Mouse (Mus musculus) C2C12 (cell line): ENCODE data around the gene Zfp663. TPM values are rescaled to one million over a fixed set of nuclear protein-coding genes. Genes with fewer than 3 reads are reported as not detected.

ENCODE experiments used
- H3K27me3 ChIP-seq: one replicate; pipeline ENCODE4 v1.6.1; 2011; ENCODE audit not compliant: control insufficient read depth, insufficient read depth, insufficient read length
- H3K36me3 ChIP-seq: one replicate; pipeline ENCODE4 v1.6.1; 2011; ENCODE audit not compliant: control insufficient read depth, insufficient read depth
- H3K4me3 ChIP-seq: one replicate; pipeline ENCODE4 v1.5.1; 2011; ENCODE audit warnings: mild to moderate bottlenecking, control low read depth; ENCODE audit not compliant: poor library complexity, insufficient read depth, severe bottlenecking
- H3K79me2 ChIP-seq: one replicate; pipeline ENCODE4 v1.6.1; 2011; ENCODE audit not compliant: control insufficient read depth, insufficient read depth
- H3K79me3 ChIP-seq: one replicate; pipeline ENCODE4 v1.6.1; 2011; ENCODE audit warnings: low read depth, control low read depth
- H3ac ChIP-seq: one replicate; pipeline ENCODE3; 2011; ENCODE audit warnings: low read depth; ENCODE audit not compliant: control insufficient read depth, insufficient read length
- CEBPB ChIP-seq: IDR thresholded peaks from one replicate; pipeline ENCODE4 v1.6.1; 2011; ENCODE audit warnings: low read depth, mild to moderate bottlenecking, control low read depth, moderate library complexity
- CTCF ChIP-seq: IDR thresholded peaks from one replicate; pipeline ENCODE4 v1.5.1; 2011; ENCODE audit not compliant: control insufficient read depth, insufficient read depth, insufficient read length
- FOSL1 ChIP-seq: IDR thresholded peaks from one replicate; pipeline ENCODE4 v1.8.0; 2011; ENCODE audit warnings: mild to moderate bottlenecking, low read length; ENCODE audit not compliant: poor library complexity, insufficient read depth, severe bottlenecking
- MAX ChIP-seq: IDR thresholded peaks from one replicate; pipeline ENCODE4 v1.6.1; 2011; ENCODE audit warnings: mild to moderate bottlenecking, control low read depth
- MYOD1 ChIP-seq: IDR thresholded peaks from one replicate; pipeline ENCODE4 v1.6.1; 2011; ENCODE audit warnings: low read depth; ENCODE audit not compliant: control insufficient read depth, insufficient read length
- MYOG ChIP-seq: IDR thresholded peaks from one replicate; pipeline ENCODE4 v1.6.1; 2011; ENCODE audit not compliant: control insufficient read depth, insufficient read length; ENCODE audit errors: extremely low read depth
- USF1 ChIP-seq: IDR thresholded peaks from one replicate; pipeline ENCODE4 v1.6.1; 2011; ENCODE audit warnings: low read depth, mild to moderate bottlenecking, control low read depth, moderate library complexity
- polyA plus RNA-seq: library from polyadenylated mRNA; unstranded; fragments of >200 nt; fragmentation: generic; extraction: Trizol; gene quantifications from one replicate; pipeline ENCODE4 v1.2.1, GENCODE M21; 2012; ENCODE audit warnings: missing spikeins

Gene Zfp663
- polyA plus RNA-seq, 1 experiment: not detected

DNA sequence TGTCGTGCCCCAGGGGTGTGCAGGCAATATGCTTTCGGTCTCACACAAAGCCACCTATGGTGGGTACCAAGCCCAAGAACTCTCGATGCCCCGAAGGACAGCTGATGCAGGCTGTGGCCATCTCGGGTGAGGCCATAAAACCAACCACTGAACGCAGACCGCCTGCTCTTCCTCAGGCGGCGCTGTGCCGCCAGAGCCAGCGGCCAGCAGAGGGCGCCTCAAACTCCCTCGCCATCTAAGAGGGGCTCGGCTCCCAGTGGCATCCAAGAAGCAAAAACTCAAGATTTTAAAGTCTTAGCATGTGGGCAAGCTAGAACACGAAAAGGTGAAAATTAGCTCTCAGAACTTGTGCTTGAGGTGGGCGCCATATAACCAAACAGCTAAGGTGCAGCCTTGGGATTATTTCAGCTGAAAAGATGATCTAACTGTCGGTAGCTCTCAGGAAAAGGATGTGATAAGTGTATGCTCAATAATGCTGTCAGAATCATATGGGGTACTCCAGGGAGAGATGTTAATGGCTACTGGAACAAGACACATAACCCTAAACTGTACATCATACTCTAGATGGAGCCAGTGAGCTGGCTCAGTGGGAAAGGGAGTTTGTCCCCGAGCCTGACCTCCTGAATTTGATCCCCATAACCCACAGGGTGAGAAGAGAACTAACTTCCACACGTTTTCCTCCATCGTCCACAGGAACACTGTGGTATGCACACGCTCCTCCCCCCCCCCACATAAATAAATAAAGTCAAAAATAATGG, 4.0 kb downstream of the Zfp663 start:
- no peaks in the 10 kb centered on the region for H3K36me3 ChIP-seq
- H3K4me3 ChIP-seq: no peak overlapping the region
- no peaks in the 10 kb centered on the region for H3K79me3 ChIP-seq
- H3K79me2 ChIP-seq: no peaks in the 10 kb centered on the region
- TF ChIP-seq CTCF (peak; percentile 64), USF1 (no peak)
- no peak overlapping the region for H3ac ChIP-seq
- H3K27me3 ChIP-seq: peaks cover 19% of the 10 kb centered on the region

DNA sequence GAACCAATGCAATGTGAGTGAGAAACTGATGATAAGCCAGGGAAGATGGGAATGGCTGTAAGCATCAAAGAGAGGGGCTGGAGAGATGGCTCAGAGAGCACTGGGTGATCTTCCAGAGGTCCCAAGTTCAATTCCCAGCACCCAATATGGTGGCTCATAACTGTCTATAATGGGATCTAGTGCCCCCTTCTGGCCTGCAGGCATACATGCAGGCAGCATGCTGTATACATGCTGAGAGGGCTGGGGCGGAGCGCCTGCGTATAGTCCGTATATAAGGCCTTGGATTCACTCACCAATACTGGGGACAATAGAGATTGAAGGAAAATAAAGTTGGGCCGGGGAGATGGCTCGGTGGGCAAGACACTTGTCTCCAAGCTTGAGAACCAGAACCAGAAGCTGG, 5.2 kb downstream of the Zfp663 start:
- Histone ChIP-seq H3K4me3 (no peak overlapping the region), H3K36me3 (no peaks in the 10 kb centered on the region), H3K79me3 (no peaks in the 10 kb centered on the region), H3K79me2 (no peaks in the 10 kb centered on the region), H3ac (no peak overlapping the region), H3K27me3 (peaks cover 24% of the 10 kb centered on the region)
- TF ChIP-seq MYOG (no peak), FOSL1 (no peak), MYOD1 (no peak)

DNA sequence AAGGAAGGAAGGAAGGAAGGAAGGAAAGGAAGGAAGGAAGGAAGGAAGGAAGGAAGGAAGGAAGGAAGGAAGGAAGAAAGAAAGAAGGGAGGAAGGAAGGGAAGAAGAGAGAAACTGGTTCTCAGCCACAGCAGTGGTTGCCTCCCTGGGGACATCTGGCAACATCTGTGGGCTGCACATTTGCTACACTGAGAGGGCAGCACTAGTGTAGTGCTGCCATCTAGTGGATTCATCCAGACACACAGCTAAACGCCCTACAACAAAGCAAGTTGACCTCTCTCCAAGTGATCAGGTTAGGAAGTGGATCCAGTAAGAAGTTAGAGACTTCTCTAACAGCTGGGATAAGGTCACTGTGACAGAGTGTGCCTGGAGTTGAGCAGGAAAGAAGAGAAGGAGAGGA, 7.7 kb downstream of the Zfp663 start:
- H3K27me3 ChIP-seq: peaks cover 33% of the 10 kb centered on the region
- TF ChIP-seq FOSL1 (no peak), CEBPB (no peak), MAX (no peak), CTCF (peak; percentile 79), MYOD1 (no peak), MYOG (no peak)
- no peaks in the 10 kb centered on the region for H3K36me3 ChIP-seq
- no peak overlapping the region for H3ac ChIP-seq
- H3K79me2 ChIP-seq: no peaks in the 10 kb centered on the region
- no peaks in the 10 kb centered on the region for H3K79me3 ChIP-seq
- no peak overlapping the region for H3K4me3 ChIP-seq

DNA sequence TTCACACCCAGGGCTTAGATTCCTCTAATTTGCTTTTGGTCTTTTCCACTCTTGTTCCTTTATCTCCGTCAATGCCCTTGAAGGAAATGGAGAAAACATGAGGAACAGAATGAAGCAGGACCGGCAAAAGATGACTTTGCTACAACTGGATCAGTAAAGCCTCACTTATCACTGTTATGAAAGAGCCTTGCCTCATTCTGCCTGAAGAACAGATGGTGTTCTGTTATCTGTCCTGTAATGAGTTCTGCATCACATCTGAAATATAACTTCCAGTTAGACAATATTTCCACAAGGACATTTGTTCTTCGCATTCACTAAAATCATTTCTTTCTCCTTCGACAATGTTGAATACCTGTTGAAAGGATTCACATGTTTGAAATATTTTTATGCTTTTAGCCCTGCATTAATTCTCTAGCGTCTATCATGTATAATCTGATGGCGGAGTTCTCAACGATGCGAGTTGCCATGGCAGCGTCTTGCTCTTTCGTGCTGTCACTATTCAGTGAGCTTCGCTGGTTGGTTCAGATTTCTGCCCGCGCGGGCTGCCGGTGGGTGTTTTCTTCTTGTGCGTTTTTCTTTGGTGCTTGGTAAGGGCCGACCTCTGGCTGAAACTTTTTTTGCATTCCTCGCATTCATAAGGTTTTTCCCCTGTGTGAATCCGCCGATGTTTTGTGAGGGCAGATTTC, 16.6 kb downstream of the Zfp663 start:
- Histone ChIP-seq H3K36me3 (no peaks in the 10 kb centered on the region), H3K27me3 (peaks cover 20% of the 10 kb centered on the region), H3K79me2 (no peaks in the 10 kb centered on the region), H3K4me3 (no peak overlapping the region), H3K79me3 (no peaks in the 10 kb centered on the region), H3ac (no peak overlapping the region)
- TF ChIP-seq FOSL1 (no peak), MAX (no peak), USF1 (no peak), MYOD1 (no peak)

DNA sequence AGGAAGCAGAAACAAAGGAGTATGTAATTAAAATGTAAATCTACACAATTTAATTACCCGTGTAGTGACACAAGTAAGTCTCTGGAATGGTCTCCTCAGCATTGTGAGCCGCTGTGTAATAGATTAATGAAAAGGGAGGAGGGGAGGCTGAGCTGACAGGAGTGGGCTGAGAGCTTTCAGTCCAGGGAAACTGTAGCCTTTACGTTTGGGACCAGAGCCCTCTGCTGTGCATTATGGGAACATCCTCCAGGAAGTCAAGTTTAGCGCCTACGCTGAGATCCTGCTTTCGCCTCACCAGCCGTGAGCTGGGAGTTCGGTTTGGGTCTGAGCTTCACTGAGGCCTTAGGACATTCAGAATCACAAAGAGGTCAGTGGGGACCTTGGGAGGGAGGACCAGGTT, 19.1 kb downstream of the Zfp663 start:
- Histone ChIP-seq H3K4me3 (no peak overlapping the region), H3K79me3 (no peaks in the 10 kb centered on the region), H3ac (no peak overlapping the region), H3K79me2 (no peaks in the 10 kb centered on the region), H3K27me3 (peaks cover 16% of the 10 kb centered on the region), H3K36me3 (no peaks in the 10 kb centered on the region)
- TF ChIP-seq CEBPB (no peak), USF1 (no peak), MAX (no peak), FOSL1 (no peak), MYOD1 (no peak), MYOG (no peak), CTCF (no peak)

DNA sequence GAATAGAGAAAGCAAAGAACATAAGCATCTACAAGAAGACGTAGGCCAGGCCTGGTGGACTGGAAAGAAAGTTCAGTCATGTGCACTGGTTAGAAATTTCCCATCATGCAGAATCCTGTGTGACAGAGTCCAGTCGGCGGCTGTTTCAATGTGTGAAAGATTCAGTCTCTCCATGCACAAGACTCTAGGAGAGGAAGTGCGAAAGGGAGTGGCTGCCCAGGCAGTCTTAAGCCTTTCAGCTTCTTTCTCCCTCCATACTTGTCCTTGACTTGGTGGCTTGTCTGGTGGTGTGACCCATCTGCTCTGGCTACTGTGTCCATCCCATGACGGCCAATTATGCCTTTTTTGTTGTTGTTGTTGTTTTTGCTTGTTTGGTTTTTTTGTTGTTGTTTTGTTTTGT, 22.3 kb downstream of the Zfp663 start:
- H3K36me3 ChIP-seq: no peaks in the 10 kb centered on the region
- no peaks in the 10 kb centered on the region for H3K79me2 ChIP-seq
- no peak overlapping the region for H3ac ChIP-seq
- no peaks in the 10 kb centered on the region for H3K79me3 ChIP-seq
- TF ChIP-seq FOSL1 (no peak), MYOG (no peak), MYOD1 (no peak), CEBPB (no peak), USF1 (no peak), CTCF (no peak), MAX (no peak)
- H3K4me3 ChIP-seq: no peak overlapping the region
- peaks cover 27% of the 10 kb centered on the region for H3K27me3 ChIP-seq
